Mouse (Mus musculus): ENCODE data around the gene Cel.

- TF ChIP-seq GATA1 (IDR thresholded peaks at IDR 0.05; ENCODE audit: borderline replicate concordance, low read length) (no peak), FLI1 (IDR thresholded peaks at IDR 0.05; ENCODE audit: low read length) (no peak)
These were observed 15.7 kb downstream of the Cel start for GRCm38 (mm10) chr2:28547237-28548172.

Measured in megakaryocyte, embryonic 14.5 days (primary cell).